Mouse (Mus musculus): ENCODE results near the gene Stx4a.

The Stx4a gene

DNA sequence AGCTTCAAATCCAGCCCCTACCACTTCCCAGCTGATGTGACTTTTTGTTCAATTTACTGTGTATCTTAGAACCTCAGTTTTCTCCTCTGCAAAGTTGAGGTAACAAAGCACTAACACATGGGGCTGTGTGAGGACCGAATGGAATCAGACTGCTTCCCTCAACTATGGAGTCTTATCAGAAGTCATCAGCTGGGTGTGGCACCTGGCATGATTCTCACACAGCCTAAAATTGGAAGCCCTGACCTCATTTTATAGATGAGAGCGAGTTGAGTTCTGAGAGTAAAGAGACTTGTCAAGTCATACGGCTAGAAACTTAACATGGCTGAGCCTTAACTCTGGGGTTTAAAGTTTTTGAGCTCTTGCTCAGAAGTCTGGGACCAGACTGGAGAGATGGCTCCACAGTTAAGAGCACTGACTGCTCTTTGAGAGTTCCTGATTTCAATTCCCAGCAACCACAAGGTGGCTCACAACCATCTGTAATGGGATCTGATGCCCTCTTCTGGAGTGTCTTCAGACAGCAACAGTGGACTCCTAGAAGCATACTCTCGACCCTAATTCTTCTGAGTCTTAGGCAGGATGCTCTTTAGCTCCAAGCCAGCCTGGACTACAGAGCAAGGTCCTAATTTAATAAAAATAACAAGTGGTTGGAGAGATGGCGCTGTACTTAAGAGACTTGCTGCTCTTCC is 46.2 kb downstream of the Stx4a start:
- no peak for DNase-seq

DNA sequence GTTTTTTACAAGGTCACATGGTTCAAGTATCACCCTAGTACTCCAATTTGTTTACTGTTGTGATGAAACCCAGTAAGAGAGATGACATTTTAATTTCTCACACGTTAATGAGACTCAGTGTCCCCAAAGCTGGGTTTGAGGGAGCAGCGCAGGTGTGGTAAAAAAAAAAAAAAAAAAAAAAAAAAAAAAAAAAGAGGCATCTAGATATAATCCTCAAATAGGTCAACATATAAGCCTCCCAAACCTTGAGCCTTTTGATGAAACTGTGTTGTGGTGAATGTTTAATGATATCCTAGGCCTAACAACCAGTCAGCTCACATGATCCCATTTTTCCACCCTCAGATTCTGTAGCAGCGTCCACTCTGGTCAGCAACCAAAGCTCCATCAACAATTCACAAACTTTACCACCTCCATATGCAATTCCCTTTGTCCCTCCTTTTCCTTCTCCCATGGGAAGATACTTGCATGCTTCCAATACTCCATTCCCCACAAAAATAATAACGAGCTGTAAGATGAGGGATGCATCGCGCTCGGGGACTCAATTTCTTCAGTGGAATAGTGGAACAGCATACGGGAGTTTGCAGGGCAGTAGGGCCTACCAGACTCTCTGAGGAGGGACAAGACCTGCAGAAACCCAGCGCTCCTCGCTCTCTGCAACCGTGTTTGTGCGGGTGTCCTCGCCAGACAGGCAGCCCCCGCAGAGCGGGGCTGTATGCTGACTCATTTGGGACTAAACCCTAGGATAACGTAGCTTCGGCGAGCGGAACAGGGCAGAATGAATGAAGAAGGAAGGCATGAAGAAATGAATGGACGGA is 50.9 kb downstream of the Stx4a start:
- DNase-seq = no peak

DNA sequence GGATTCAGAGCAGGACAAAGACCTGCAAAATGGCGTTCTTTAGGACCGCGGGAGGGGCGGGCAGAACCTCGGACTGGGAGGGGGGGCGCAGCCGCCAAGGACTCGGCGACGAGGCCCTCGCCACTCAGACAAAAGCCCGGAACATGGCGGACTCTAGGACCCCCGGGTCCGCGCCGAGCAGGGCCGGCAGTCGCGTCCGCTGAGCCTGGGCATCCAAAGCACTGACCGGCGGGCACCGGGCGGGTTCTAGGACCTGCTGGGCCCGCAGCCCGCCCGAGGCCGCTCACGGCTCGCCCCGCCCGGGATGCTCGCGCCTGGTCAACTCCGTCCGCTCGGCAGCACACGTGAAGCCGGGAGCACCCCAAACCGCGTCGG is 51.5 kb downstream of the Stx4a start:
- DNase-seq = peak; percentile 95

DNA sequence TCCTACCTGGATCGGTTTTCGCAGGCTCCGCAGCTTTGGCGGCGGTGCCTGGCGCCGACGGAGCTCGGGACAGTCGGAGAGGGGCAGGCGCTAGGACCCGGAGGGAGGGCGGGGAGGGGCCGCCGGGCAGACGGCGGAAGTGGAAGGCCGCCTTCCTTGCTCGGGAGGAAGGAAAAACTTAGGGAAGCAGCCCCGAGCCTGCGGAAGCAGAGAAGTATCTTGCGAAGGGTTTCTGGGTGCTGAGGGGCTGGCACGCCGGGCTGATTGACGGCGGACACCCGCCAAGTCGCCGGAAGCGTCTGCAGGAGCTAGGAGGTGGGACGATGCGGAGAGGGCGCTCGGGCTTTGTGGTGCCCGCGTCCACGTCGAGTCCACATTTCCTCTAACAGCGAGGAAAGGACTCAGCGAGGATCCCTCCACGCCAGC is 52.0 kb downstream of the Stx4a start, which contains the start of gene Zfp646:
Gene Zfp646 (plus strand): TSS at position 181 of the 426 bp plus-strand sequence.
- DNase-seq = no peak

DNA sequence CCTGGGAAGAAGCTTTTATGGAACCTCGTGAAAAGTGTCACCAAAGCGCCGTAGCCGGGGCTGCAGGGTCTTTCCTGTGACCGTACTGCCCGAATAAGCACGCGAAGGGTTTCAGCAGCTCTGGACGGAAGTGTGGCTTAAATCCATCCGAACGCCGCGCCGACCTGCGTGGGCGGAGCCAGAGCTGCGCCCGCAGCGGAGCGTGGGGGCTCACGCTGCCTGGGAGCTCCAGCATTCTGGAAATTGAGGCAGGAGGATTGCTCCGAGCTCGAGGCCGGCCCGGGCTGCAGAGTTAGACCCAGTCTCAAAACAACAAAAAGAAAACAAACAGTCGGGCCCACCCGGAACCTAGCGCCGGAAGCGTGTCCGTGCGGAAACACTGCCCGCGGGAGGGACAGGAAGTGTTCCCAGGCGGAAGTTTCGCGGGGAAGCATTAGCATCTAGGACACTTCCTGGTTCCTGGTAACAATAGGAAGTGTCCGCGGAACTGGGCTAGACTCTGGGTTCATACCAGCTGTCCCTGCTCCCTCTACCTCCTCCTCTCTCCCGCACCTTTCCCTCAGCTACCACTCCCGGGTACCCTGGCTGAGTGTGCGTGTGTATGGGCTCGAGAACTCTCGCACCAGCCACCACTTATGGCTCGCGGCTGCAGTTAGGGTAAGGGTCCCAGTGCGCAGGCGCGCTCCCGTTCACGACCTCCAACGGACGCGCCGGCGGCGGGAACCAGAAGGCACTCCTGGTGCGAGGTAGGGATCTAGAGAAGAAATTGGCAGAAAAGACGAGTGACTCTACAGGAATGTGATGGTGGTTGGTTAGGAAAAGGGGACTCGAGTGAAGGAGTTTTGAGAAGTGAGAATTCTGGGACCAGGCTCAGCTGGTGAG is 52.6 kb downstream of the Stx4a start, which contains the start of gene Zfp668:
Gene Zfp668 (minus strand): TSS at position 362 of the 882 bp plus-strand sequence.
- peak; percentile 91 for DNase-seq

DNA sequence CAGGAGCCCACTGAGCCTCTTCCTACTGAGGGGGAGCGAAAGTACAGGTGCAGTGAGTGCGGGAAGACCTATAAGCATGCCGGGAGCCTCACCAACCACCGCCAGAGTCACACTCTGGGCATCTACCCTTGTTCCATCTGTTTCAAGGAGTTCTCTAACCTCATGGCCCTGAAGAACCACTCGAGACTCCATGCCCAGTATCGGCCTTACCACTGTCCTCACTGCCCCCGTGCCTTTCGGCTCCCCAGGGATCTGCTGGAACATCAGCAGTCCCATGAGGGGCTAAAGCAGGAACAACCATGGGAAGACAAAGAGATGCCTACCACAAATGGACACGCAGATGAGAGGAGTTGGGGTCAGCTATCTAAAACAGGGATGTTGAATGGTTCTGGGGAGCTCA is 55.2 kb downstream of the Stx4a start:
- DNase-seq = no peak

DNA sequence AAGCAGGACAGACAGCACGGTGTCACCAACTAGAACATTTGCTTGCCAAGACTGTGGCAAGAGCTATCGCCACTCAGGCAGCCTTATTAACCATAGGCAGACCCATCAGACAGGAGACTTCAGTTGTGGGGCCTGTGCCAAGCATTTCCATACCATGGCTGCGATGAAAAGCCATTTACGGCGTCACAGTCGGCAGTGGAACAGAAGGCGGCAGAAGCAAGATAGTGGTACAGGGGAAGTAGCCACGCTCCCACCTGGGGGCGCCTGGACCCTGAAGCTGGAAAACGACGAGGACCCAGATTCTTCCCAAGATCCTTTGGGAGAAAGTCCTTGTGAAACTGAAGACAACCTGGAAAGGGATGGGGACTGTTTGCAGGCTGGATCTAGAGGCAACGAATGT is 56.3 kb downstream of the Stx4a start:
- DNase-seq = no peak

DNA sequence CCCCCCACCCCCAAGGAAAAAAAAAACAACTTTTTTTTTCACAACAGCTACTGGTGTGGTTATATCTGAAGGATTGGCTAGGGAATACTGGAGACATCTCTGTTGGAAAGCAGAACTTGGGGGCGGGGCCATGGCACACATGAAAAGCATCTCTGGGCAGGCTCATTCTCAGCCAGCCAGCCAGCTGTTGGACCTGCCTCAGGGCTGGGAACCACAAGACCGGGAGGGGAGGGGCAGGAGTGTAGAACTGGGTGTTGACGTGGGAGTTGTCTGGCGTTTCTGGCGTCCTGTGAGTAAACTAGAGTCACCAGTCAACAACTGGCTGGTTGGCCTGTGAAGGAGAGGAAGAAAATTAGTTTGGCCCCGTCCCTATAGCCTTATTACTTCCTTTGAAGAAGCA is 61.9 kb downstream of the Stx4a start:
- no peak for DNase-seq

DNA sequence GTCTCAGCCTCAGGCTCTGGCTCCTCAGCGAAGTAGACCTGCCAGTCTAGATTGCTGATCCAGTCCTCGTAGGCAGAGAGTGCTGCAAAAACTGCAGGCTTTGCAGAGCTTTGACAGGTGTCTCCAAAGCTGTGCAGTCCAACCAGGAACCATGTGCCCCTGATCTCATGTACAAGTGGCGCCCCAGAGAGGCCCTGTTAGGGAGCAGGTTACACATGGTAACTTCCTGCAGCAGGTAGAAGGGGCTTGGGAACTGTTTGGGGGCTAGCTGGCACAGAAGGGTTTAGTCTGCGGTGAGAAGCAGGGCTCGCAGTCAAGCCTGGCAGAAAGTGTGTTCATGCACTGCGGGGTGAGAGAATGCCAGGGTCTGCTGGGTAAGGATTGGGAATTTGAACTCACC is 62.5 kb downstream of the Stx4a start:
- no peak for DNase-seq

DNA sequence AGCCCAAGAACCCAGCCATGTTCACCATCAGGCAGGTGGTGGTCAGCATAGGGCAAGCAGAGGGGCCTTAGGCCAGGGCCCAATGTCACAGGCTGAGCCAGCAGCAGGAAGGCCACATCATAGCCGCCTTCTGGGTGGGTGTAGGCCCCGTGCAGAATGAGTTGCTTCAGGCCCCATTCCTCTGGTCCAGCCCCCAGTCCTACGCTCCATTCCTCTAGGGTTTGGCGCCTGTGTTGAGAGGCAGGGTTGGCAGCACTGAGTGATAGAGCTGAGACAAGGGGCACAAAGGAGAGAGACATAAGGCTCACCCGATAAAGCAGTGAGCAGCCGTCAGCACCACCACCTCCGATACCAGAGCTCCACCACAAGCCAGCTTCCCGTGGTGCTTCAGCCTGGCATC is 63.1 kb downstream of the Stx4a start:
- no peak for DNase-seq

DNA sequence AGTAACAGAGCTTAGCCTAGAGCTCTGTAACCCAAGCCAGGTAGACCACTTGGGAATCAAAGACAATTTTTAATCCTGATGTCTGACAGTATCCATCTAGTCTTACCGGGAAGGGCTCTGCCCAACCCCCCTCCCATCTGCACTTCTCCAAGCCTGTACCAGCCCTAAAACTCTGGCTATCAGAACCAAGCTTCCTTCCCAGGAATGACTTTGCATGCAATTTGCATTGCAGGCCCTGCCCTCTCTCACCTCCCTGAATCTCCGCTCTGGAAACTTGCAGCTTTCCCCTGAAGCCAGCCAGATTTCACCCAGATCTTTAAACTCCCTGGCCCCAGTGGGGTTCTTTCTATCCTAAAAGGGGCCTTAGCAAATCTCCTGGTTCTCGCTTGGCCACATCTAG is 63.7 kb downstream of the Stx4a start:
- DNase-seq = no peak

DNA sequence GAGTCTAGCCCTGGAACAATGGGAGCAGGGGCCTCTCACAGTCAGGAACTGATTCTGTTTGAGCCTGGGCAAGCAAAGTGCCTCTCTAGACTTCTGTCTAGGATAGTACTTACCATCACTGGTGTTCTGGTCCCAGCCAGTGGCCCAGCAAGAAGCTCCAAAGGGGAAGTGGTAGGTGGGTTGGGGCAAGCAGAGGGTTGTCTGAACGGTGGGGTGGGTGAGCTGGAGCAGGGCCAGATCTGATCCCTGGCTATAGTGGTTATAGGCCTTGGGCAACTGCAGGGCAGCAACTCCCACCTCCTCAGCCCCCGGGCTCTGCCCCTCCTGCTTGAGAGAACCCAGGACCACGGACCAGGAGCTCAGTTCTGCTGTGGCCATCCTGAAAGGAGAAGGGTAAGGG is 64.7 kb downstream of the Stx4a start:
- DNase-seq = no peak

DNA sequence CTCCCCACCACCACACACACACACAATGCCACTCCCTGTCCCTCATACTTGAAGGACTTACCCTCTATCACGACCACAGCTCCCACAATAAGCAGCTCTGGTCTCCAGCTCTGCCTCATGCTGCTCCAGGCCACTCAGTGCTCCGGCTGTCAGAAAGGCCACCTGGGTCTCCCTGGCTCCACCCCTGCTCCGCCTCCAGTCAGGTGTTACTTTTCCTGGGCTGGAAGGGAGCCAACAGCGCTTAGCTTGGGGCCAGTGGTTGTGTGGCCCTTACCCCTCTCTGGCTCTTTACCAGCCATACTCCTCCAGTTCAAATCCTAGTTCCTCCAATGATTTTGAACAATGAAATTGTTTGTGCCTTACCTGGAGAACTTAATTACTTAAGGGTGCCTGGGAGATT is 66.7 kb downstream of the Stx4a start, which contains the start of gene Prss53:
Gene Prss53 (minus strand): TSS at position 173 of the 400 bp plus-strand sequence.
- no peak for DNase-seq

DNA sequence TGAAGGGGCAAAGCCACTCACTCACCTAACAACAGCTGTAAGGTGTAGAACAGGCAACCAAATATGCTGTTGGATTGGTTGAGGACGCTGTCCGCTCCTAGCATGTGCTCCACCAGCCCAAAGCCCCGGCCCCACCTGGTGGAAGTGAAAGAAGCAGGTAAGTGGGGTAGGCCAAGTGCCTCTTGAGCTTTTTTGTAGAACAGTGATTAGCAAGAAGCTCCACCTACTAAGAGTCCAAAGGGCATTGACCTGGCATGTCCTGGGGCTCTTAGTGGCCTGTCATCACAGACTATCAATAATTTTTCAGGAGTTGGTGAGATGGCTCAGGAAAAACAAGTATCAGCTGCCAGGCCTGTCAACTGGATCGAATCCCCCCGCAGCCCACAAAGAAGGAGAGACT is 70.4 kb downstream of the Stx4a start:
- DNase-seq = peak; percentile 54

DNA sequence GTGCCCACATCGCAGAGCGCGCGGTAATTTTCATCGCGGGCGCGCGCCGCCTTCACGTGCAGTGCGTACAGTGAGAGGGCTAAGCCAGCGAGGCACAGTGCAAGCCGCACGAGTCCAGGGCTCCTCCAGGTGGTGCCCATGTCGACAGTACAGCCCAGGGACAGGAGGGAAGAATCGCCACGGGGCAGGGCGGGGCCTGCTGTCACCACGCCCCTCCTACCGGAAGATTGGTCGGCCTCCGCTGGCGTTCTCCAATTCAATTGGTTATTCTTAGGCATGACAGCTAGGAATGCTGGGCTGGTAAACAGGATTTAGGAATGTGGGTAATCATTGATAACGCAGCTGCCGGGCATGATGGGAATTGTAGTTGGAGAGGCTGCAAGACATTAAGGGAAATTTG is 71.3 kb downstream of the Stx4a start, which contains the start of the genes Gm21974 and Vkorc1:
Gene Gm21974 (minus strand): TSS at position 13 of the 400 bp plus-strand sequence.
Gene Vkorc1 (minus strand): TSS at position 176 of the 400 bp plus-strand sequence.
- DNase-seq = peak; percentile 99

DNA sequence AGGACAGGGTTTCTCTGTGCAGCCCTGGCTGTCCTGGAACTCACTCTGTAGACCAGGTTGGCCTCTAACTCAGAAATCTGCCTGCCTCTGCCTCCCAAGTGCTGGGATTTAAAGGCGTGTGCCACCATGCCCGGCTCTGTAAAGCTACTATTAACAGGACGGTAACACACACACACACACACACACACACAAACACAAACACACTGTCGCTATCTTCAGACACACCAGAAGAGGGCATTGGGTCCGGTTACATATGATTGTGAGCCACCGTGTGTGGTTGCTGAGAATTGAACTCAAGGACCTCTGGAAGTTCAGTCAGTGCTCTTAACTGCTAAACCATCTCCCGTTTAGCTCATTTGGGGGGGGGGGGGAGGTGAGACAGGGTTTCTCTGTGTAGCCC is 71.8 kb downstream of the Stx4a start:
- DNase-seq = peak; percentile 53

DNA sequence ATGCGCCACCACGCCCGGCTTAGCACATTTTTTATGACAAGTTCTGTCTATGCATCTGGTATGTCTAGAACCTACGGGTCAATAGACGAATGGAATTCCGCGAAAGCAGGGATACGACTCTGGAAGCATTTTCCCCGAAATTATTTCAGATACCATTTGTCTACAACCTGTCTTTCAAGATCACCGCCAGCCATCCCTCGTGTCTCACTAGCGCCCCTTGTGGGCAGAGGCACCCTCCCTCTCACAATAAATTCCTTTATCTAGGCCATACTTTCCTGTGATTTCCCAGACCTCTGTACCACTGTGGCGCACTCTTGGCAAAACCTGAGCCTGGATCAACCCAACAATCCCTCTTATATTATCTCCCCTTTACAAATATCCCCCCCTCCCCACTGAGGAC is 72.3 kb downstream of the Stx4a start:
- DNase-seq = peak; percentile 85

DNA sequence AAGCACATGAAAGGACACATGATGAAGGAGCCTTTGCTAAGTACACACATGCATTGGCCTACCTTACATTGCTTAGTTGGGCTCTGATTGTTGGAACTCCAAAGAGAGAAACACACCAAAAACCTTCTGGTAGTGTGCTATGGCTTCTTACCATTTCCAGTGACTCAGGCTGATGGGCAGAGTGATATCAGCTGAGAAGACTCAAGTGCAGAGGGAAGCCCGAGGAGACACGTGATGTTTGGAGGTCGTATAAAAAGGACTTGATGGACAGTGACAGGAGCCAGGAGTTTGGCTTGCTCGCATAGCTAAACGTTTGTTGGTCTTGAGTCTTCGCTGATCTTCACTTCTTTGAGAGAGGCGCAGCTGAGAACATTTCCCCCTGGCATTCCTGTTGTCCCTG is 73.4 kb downstream of the Stx4a start:
- no peak for DNase-seq

DNA sequence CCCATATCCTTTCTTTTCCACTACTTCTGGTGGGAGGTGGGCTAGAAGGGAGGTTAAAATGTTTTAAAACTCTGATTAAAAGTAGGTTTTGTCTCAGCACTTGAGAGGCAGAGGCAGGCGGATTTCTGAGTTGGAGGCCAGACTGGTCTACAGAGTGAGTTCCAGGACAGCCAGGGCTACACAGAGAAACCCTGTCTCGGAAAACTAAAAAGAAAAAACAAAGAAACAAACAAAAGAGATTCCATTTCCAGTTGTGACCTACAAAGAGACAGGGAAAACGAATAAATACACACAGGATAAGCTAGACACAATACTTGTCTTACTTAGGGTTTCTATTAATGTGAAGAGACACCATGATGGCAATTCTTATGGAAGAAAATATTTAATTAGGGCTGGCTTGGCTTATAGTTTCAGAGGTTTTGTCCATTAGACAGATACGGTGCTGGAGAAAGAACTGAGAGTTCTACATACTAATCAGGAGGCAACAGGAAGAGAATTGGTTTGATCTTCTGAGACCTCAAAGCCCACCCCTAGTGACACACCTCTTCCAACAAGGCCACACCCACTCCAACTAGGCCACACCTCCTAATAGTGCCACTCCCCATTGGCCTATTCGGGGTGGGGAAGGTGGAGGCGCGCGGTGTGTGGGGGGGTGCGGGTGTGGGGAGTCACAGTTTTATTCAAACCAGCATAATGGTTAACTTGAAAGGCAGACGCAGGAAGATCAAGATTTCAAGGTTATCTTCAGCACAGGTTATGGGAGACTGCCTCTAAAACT is 74.3 kb downstream of the Stx4a start:
- no peak for DNase-seq
